ENCODE assay signal across 8 mouse cellular contexts in genomic region chr5:142549441-142549840, GRCm38 (mm10). TPM values are rescaled to one million over a fixed set of nuclear protein-coding genes. Genes with fewer than 3 reads are reported as not detected.
DNase-seq lines count a peak whose midpoint lies in the region; ATAC-seq and TF ChIP-seq lines count a peak whose summit lies in the region.
"Had no signal": no experiment of that assay in that cellular context is flagged by ENCODE, and none has a peak within 500 bp of the region (broad histone marks: within the 10 kb centered on the region; RNA-seq: fewer than 3 reads in every experiment).

No protein-coding gene starts in this region.

- H3K4me2 ChIP-seq in kidney, postnatal 0 days (ENCODE audit: low read length): peak overlapping the region; percentile 99; the same call in 1 of the 2 replicates
- H3K4me2 ChIP-seq in forebrain, embryonic 15.5 days (replicated peaks): peak overlapping the region; percentile 88; the same call in 1 of the 2 replicates
- peak overlapping the region; percentile 100; the same call in 1 of the 2 replicates for H3K4me2 ChIP-seq in lung, embryonic 15.5 days
- H3K4me2 ChIP-seq in neural tube, embryonic 15.5 days: peak overlapping the region; percentile 97

- no peaks in the 10 kb centered on the region for H3K9me3 ChIP-seq in kidney, postnatal 0 days (replicated peaks; ENCODE audit: low read length)
- H3K9me3 ChIP-seq in forebrain, embryonic 15.5 days: no peaks in the 10 kb centered on the region
- no peaks in the 10 kb centered on the region for H3K9me3 ChIP-seq in lung, embryonic 15.5 days
- no peaks in the 10 kb centered on the region for H3K9me3 ChIP-seq in neural tube, embryonic 15.5 days (replicated peaks)

- no peak for TF ChIP-seq CTCF in kidney, postnatal 0 days (IDR thresholded peaks at IDR 0.05; ENCODE audit: low read depth)

- no peaks in the 10 kb centered on the region for H3K27me3 ChIP-seq in kidney, postnatal 0 days (ENCODE audit: insufficient read depth, low read length)
- H3K27me3 ChIP-seq in forebrain, embryonic 15.5 days: 0 out of 2 replicates have a peak, but pooled peaks cover 3% of the 10 kb centered on the region
- H3K27me3 ChIP-seq in lung, embryonic 15.5 days: peaks cover 6% of the 10 kb centered on the region; the same call in 1 of the 2 replicates
- H3K27me3 ChIP-seq in neural tube, embryonic 15.5 days (replicated peaks): no peaks in the 10 kb centered on the region

- H3K36me3 ChIP-seq in kidney, postnatal 0 days (ENCODE audit: insufficient read depth, low read length): no peaks in the 10 kb centered on the region
- H3K36me3 ChIP-seq in forebrain, embryonic 15.5 days: no peaks in the 10 kb centered on the region
- H3K36me3 ChIP-seq in lung, embryonic 15.5 days: no peaks in the 10 kb centered on the region
- no peaks in the 10 kb centered on the region for H3K36me3 ChIP-seq in neural tube, embryonic 15.5 days

- no peak overlapping the region for H3K9ac ChIP-seq in kidney, postnatal 0 days (ENCODE audit: low read depth, low read length)
- no peak overlapping the region for H3K9ac ChIP-seq in forebrain, embryonic 15.5 days (replicated peaks)
- no peak overlapping the region for H3K9ac ChIP-seq in lung, embryonic 15.5 days
- H3K9ac ChIP-seq in neural tube, embryonic 15.5 days (replicated peaks): no peak overlapping the region

- peak; percentile 23 for DNase-seq in kidney, postnatal 0 days (ENCODE audit: low spot score)
- no peak for DNase-seq in kidney, adult 18-20 months
- no peak for DNase-seq in left cerebral cortex, postnatal 25 days (ENCODE audit: low spot score in 2 of 2)
- DNase-seq in adrenal gland, postnatal 14 days: no peak

- ATAC-seq in kidney, postnatal 0 days (replicated peaks; ENCODE audit: low FRiP score, low read depth): no peak
- no peak for ATAC-seq in forebrain, embryonic 15.5 days (replicated peaks)
- no peak for ATAC-seq in lung, embryonic 15.5 days (ENCODE audit: borderline replicate concordance, extremely low read depth, low FRiP score, low TSS enrichment)
- ATAC-seq in neural tube, embryonic 15.5 days (ENCODE audit: low FRiP score): no peak

- peaks cover 13% of the 10 kb centered on the region; the same call in 1 of the 2 replicates for H3K4me1 ChIP-seq in kidney, postnatal 0 days (replicated peaks; ENCODE audit: insufficient read depth, low read length)
- H3K4me1 ChIP-seq in forebrain, embryonic 15.5 days: peaks cover 17% of the 10 kb centered on the region
- peaks cover 34% of the 10 kb centered on the region for H3K4me1 ChIP-seq in lung, embryonic 15.5 days
- peaks cover 22% of the 10 kb centered on the region for H3K4me1 ChIP-seq in neural tube, embryonic 15.5 days

- 38% methylated on average over 9 of the region's 9 CpGs for WGBS in kidney, postnatal 0 days
- WGBS in forebrain, embryonic 15.5 days: 53% methylated on average over 9 of the region's 9 CpGs
- WGBS in lung, embryonic 15.5 days: 50% methylated on average over 9 of the region's 9 CpGs
- WGBS in neural tube, embryonic 15.5 days: 31% methylated on average over 9 of the region's 9 CpGs

- no peak overlapping the region for H3K4me3 ChIP-seq in kidney, postnatal 0 days (replicated peaks; ENCODE audit: low read depth, low read length)
- H3K4me3 ChIP-seq in forebrain, embryonic 15.5 days: peak overlapping the region; percentile 63; the same call in 1 of the 2 replicates
- no peak overlapping the region for H3K4me3 ChIP-seq in lung, embryonic 15.5 days
- peak overlapping the region; percentile 83 for H3K4me3 ChIP-seq in neural tube, embryonic 15.5 days (replicated peaks)

- intact Hi-C loops in left cerebral cortex, postnatal 25 days (cut with DNase I): no loop called here

- H3K27ac ChIP-seq in kidney, postnatal 0 days: no peak overlapping the region
- no peak overlapping the region for H3K27ac ChIP-seq in forebrain, embryonic 15.5 days (replicated peaks)
- H3K27ac ChIP-seq in lung, embryonic 15.5 days: no peak overlapping the region
- no peak overlapping the region for H3K27ac ChIP-seq in neural tube, embryonic 15.5 days (replicated peaks)

RNA-seq across cellular contexts. Expression of gene Radil, which starts 1.5 kb away (rescaled TPM):
- 0.61 and 1.2 TPM in 2 replicates for polyA plus RNA-seq in kidney, postnatal 0 days (2015; fragmentation: Nextera tagmentation; extraction: Ambion mirVana)
- polyA plus RNA-seq in forebrain, embryonic 15.5 days (2015; fragmentation: Nextera tagmentation; extraction: Ambion mirVana): 11.0 and 14.4 TPM in 2 replicates
- polyA plus RNA-seq in lung, embryonic 15.5 days (2015; fragmentation: Nextera tagmentation; extraction: Ambion mirVana): 2.6 and 3.5 TPM in 2 replicates
- 19.4 and 22.0 TPM in 2 replicates for polyA plus RNA-seq in neural tube, embryonic 15.5 days (2015; fragmentation: Nextera tagmentation; extraction: Ambion mirVana)
- total RNA-seq in left cerebral cortex, postnatal 25 days (2021): 10 to 100 TPM; 18.1 to 21.0 TPM
- total RNA-seq in adrenal gland, postnatal 14 days (2021): 8.1 and 8.7 TPM in 2 replicates
- total RNA-seq: liver, adult 2 months had no signal
- polyA plus RNA-seq: liver, adult 2 months had no signal

RNA-seq across cellular contexts. Expression of gene Papolb, which starts 19.6 kb away (rescaled TPM):
- 0.04 and 0.14 TPM in 2 replicates for polyA plus RNA-seq in kidney, postnatal 0 days (2015; fragmentation: Nextera tagmentation; extraction: Ambion mirVana)
- polyA plus RNA-seq in forebrain, embryonic 15.5 days (2015; fragmentation: Nextera tagmentation; extraction: Ambion mirVana): 0.08 and 0.15 TPM in 2 replicates
- polyA plus RNA-seq in lung, embryonic 15.5 days (2015; fragmentation: Nextera tagmentation; extraction: Ambion mirVana): 0.15 and 0.21 TPM in 2 replicates
- polyA plus RNA-seq in neural tube, embryonic 15.5 days (2015; fragmentation: Nextera tagmentation; extraction: Ambion mirVana): 0.15 and 0.23 TPM in 2 replicates
- 1 to 10 TPM in 1 of 2 experiments, under 1 TPM in 1; 0.69 to 1.0 TPM for total RNA-seq in left cerebral cortex, postnatal 25 days (2021)
- 0.19 and 0.33 TPM in 2 replicates for total RNA-seq in adrenal gland, postnatal 14 days (2021)
- total RNA-seq: liver, adult 2 months had no signal
- polyA plus RNA-seq: liver, adult 2 months had no signal

RNA-seq across cellular contexts. Expression of gene Mmd2, which starts 59.2 kb away (rescaled TPM):
- polyA plus RNA-seq in kidney, postnatal 0 days (2015; fragmentation: Nextera tagmentation; extraction: Ambion mirVana): 0.59 and 0.64 TPM in 2 replicates
- 76.8 and 79.9 TPM in 2 replicates for polyA plus RNA-seq in forebrain, embryonic 15.5 days (2015; fragmentation: Nextera tagmentation; extraction: Ambion mirVana)
- 0.35 and 0.59 TPM in 2 replicates for polyA plus RNA-seq in lung, embryonic 15.5 days (2015; fragmentation: Nextera tagmentation; extraction: Ambion mirVana)
- polyA plus RNA-seq in neural tube, embryonic 15.5 days (2015; fragmentation: Nextera tagmentation; extraction: Ambion mirVana): 57.8 and 59.2 TPM in 2 replicates
- 100 to 1,000 TPM; 110 to 118 TPM for total RNA-seq in left cerebral cortex, postnatal 25 days (2021)
- total RNA-seq in adrenal gland, postnatal 14 days (2021): 39.2 and 59.5 TPM in 2 replicates

Comparison
In these comparisons a context has a peak if more than half of its experiments do, and no peak if none do; other contexts are left out.
1. H3K4me3 ChIP-seq: peak in forebrain, embryonic 15.5 days (single experiment) and neural tube, embryonic 15.5 days (single experiment); none in kidney, postnatal 0 days (single experiment) and lung, embryonic 15.5 days (single experiment).
2. RNA of gene Mmd2, which starts 59.2 kb away (polyA plus RNA-seq): 76.8 to 79.9 TPM in forebrain, embryonic 15.5 days and 57.8 to 59.2 TPM in neural tube, embryonic 15.5 days; 0.59 to 0.64 TPM in kidney, postnatal 0 days and 0.35 to 0.59 TPM in lung, embryonic 15.5 days; every median in the first group is over 10 times any median in the second.
3. Peak in every context shown above with its lines, with median percentiles within 50 percentile points of each other: H3K4me2 ChIP-seq.